Mouse (Mus musculus) CH12.LX (cell line): ENCODE data around the gene Zfp839. TPM values are rescaled to one million over a fixed set of nuclear protein-coding genes. Genes with fewer than 3 reads are reported as not detected.

Source experiments
- DNase-seq: peaks from one replicate; pipeline ENCODE4 v3.0.0-alpha.2; 2013; ENCODE audit errors: extremely low read depth
- H3K27ac ChIP-seq: 2 replicates; pipeline ENCODE4 v1.5.1; 2012; ENCODE audit warnings: low read depth, mild to moderate bottlenecking, control low read depth, moderate library complexity; ENCODE audit not compliant: insufficient read depth
- H3K27me3 ChIP-seq: replicated peaks from 2 replicates; pipeline ENCODE3; 2012; ENCODE audit warnings: inconsistent platforms
- H3K36me3 ChIP-seq, 2 experiments: replicated peaks in 1 of 2; 2 replicates each; pipeline versions ENCODE3 to v1.6.1; 2012; ENCODE audit warnings: inconsistent platforms in 1 of 2, low read length in 1 of 2, mild to moderate bottlenecking in 1 of 2, mixed read lengths in 1 of 2, moderate library complexity in 1 of 2; ENCODE audit not compliant: control insufficient read depth in 1 of 2, insufficient read depth in 1 of 2
- H3K4me1 ChIP-seq, 2 experiments: 2 replicates each; pipeline ENCODE4 v1.6.1; 2012; ENCODE audit warnings: inconsistent platforms in 1 of 2, moderate library complexity in 1 of 2; ENCODE audit not compliant: insufficient read depth in 2 of 2, control insufficient read depth in 1 of 2
- H3K4me2 ChIP-seq: 2 replicates; pipeline ENCODE4 v1.6.1; 2012; ENCODE audit warnings: low read depth, mild to moderate bottlenecking, control low read depth; ENCODE audit not compliant: poor library complexity, insufficient read depth, severe bottlenecking
- H3K4me3 ChIP-seq, 3 experiments: fragments of 150-350 bp in 1 of 3; sonication (generic) in 1 of 3; replicated peaks in 1 of 3; 2 replicates each; pipeline versions ENCODE3 to v1.5.1; 2011 to 2012; ENCODE audit warnings: low read depth in 2 of 3, low read length in 2 of 3, mild to moderate bottlenecking in 2 of 3, moderate library complexity in 2 of 3, control low read depth in 1 of 3, improper control_type of control experiment in 1 of 3, inconsistent platforms in 1 of 3, mixed read lengths in 1 of 3; ENCODE audit not compliant: poor library complexity in 1 of 3
- H3K79me2 ChIP-seq: replicated peaks from 2 replicates; pipeline ENCODE4 v1.6.1; 2012; ENCODE audit warnings: mild to moderate bottlenecking, moderate library complexity; ENCODE audit not compliant: control insufficient read depth, poor library complexity, insufficient read depth, severe bottlenecking; ENCODE audit errors: extremely low read depth
- H3K9ac ChIP-seq: 2 replicates; pipeline ENCODE4 v1.6.1; 2012; ENCODE audit warnings: low read depth, mild to moderate bottlenecking, control low read depth, moderate library complexity; ENCODE audit not compliant: insufficient read depth
- H3K9me3 ChIP-seq: replicated peaks from 2 replicates; pipeline ENCODE3; 2012; ENCODE audit warnings: low read length, inconsistent platforms, mixed read lengths
- BHLHE40 ChIP-seq: IDR thresholded peaks from 2 replicates; pipeline ENCODE4 v1.6.1; 2011; ENCODE audit warnings: mild to moderate bottlenecking, low read depth, low read length, improper control_type of control experiment
- CHD1 ChIP-seq: IDR thresholded peaks from 2 replicates; pipeline ENCODE4 v1.6.1; 2012; ENCODE audit warnings: low read depth, low read length, improper control_type of control experiment, inconsistent platforms
- CHD2 ChIP-seq: IDR thresholded peaks from 2 replicates; pipeline ENCODE4 v1.6.1; 2011; ENCODE audit warnings: low read length, improper control_type of control experiment
- ELF1 ChIP-seq: IDR thresholded peaks from 2 replicates; pipeline ENCODE4 v1.6.1; 2014; ENCODE audit warnings: low read depth, mild to moderate bottlenecking, inconsistent platforms, low read length, improper control_type of control experiment
- EP300 ChIP-seq: IDR thresholded peaks from 2 replicates; pipeline ENCODE4 v1.6.1; 2011; ENCODE audit warnings: low read length, improper control_type of control experiment
- GABPA ChIP-seq: IDR thresholded peaks from 2 replicates; pipeline ENCODE4 v1.6.1; 2012; ENCODE audit warnings: low read depth, low read length, improper control_type of control experiment, inconsistent platforms; ENCODE audit not compliant: insufficient replicate concordance
- HCFC1 ChIP-seq: IDR thresholded peaks from 2 replicates; pipeline ENCODE4 v1.6.1; 2012; ENCODE audit warnings: low read depth, mild to moderate bottlenecking, inconsistent platforms, low read length, improper control_type of control experiment
- JUND ChIP-seq: conservative IDR thresholded peaks from 2 replicates; pipeline ENCODE4 v1.6.1; 2011; ENCODE audit warnings: low read depth, low read length, improper control_type of control experiment
- KAT2A ChIP-seq: IDR thresholded peaks from 2 replicates; pipeline ENCODE4 v1.6.1; 2012; ENCODE audit warnings: low read length, improper control_type of control experiment, inconsistent platforms; ENCODE audit not compliant: insufficient replicate concordance
- MAX ChIP-seq: IDR thresholded peaks from 2 replicates; pipeline ENCODE4 v1.6.1; 2011; ENCODE audit warnings: low read length, improper control_type of control experiment
- MXI1 ChIP-seq: IDR thresholded peaks from 2 replicates; pipeline ENCODE4 v1.6.1; 2011; ENCODE audit warnings: mild to moderate bottlenecking, low read depth, low read length, improper control_type of control experiment
- NELFE ChIP-seq: IDR thresholded peaks from 2 replicates; pipeline ENCODE4 v1.6.1; 2011; ENCODE audit warnings: low read depth, low read length, improper control_type of control experiment
- NRF1 ChIP-seq: IDR thresholded peaks from 2 replicates; pipeline ENCODE4 v1.6.1; 2014; ENCODE audit warnings: low read depth, mild to moderate bottlenecking, inconsistent platforms, low read length, improper control_type of control experiment, moderate library complexity
- POLR2A ChIP-seq: IDR thresholded peaks from 2 replicates; pipeline ENCODE4 v1.6.1; 2011; ENCODE audit warnings: low read depth, mild to moderate bottlenecking, improper control_type of control experiment, low read length
- POLR2AphosphoS2 ChIP-seq: IDR thresholded peaks from 2 replicates; pipeline ENCODE4 v1.6.1; 2011; ENCODE audit warnings: low read depth, low read length, improper control_type of control experiment
- RAD21 ChIP-seq: IDR thresholded peaks from 2 replicates; pipeline ENCODE4 v1.6.1; 2011; ENCODE audit warnings: low read depth, mild to moderate bottlenecking, low read length, improper control_type of control experiment, moderate library complexity
- SIN3A ChIP-seq: IDR thresholded peaks from 2 replicates; pipeline ENCODE4 v1.6.1; 2012; ENCODE audit warnings: low read length, improper control_type of control experiment, inconsistent platforms
- TCF12 ChIP-seq: IDR thresholded peaks from 2 replicates; pipeline ENCODE4 v1.6.1; 2014; ENCODE audit warnings: low read depth, mild to moderate bottlenecking, inconsistent platforms, low read length, improper control_type of control experiment
- UBTF ChIP-seq: IDR thresholded peaks from 2 replicates; pipeline ENCODE4 v1.6.1; 2012; ENCODE audit warnings: low read depth, mild to moderate bottlenecking, inconsistent platforms, low read length, improper control_type of control experiment, moderate library complexity
- ZKSCAN1 ChIP-seq: IDR thresholded peaks from 2 replicates; pipeline ENCODE4 v1.6.1; 2012; ENCODE audit warnings: low read depth, inconsistent platforms, low read length, improper control_type of control experiment, borderline replicate concordance
- dilution Hi-C: fragments of 300-500 bp; cut with MboI; formaldehyde crosslinking; loops from 2 replicates; pipeline ENCODE4 v1.14.3; 2020; ENCODE audit warnings: low sequenced_read_pairs; ENCODE audit not compliant: extremely low pct_unique_long_range_greater_than_20kb, extremely low pct_ligation_motif_present
- in situ Hi-C: fragments of 300-500 bp; cut with MboI; formaldehyde crosslinking; loops from 3 replicates; pipeline ENCODE4 v1.14.3; 2019; ENCODE audit warnings: low sequenced_read_pairs, low pct_ligation_motif_present, low pct_unique_long_range_greater_than_20kb, mixed read lengths
- polyA plus RNA-seq: library from polyadenylated mRNA; unstranded; fragments of >175 nt; gene quantifications from 2 replicates; pipeline ENCODE4 v1.2.1, GENCODE M21; 2012; ENCODE audit warnings: low read depth; ENCODE audit not compliant: insufficient read length
- total RNA-seq, 2 experiments: library from RNA; depleted of rRNA; stranded (reverse); fragments of 300-350 nt in 1 of 2; fragments of >200 nt in 1 of 2; gene quantifications; 2 replicates each; pipeline ENCODE4 v1.2.3; 2012 to 2014

Gene Zfp839
- total RNA-seq (2012; rRNA removed) (7.8 and 9.1 TPM in 2 replicates), total RNA-seq (2014; rRNA removed) (3.7 and 3.8 TPM in 2 replicates), polyA plus RNA-seq (8.1 and 9.2 TPM in 2 replicates)

DNA sequence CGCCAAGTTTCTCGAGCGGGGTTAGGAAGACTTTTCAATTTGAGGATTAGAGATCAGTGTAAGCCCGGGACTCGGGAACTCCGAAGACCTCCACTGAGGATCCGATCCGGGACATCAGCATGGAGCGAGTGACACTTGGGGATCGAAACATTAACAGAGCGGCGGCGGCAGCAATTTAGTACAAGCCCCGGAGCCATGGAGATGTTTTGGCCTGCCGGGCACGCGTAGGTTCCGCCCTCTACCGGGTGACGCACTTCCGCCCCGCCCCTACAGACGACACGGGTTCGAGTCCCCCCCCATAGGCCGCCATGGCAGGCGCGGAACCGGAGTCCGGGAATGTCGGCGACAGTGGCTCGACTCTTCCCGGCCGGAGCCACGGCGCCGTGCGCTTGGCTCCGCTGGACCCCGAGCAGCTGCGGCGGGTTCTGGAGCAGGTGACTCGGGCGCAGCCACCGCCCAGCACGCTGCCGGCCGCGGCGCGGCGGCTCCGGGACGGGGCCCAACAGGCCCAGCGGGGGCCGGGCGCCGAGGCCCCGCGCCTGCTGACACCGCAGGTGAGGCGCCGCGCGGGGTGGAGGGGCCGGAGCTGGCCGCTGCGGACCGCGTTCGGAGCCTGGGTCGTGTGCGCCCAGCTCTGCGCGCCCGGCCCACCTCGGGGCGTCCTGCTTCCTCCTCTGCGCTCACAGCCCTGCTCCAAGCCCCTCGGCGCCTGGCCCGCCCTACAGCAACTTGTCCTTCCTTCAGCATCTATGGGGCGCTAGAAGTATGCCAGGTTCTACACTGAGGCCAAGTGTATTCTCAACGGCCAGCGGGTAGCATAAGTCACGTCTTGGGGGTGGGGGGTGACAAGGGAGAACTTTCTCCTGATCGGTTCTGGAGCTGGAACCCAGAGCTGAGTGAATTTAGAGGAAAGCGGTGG is at the start of gene Zfp839:
Zfp839 (plus strand) TSS at position 244 of the 919 bp plus-strand sequence.
- Histone ChIP-seq H3K27me3 (no peaks in the 10 kb centered on the region), H3K4me2 (peak within 1 kb of the TSS; percentile 89), H3K4me3 (peak within 1 kb of the TSS; percentile 66 to 85 (median 83)), H3K4me1 (peaks cover 16 to 31% of the 10 kb centered on the region in 2 experiments), H3K79me2 (0 out of 2 replicates have a peak, but pooled peaks cover 4% of the 10 kb centered on the region), H3K9me3 (no peaks in the 10 kb centered on the region), H3K36me3 (peaks cover 0 to 9% of the 10 kb centered on the region in 2 experiments), H3K27ac (peak within 1 kb of the TSS; percentile 2; the same call in 1 of the 2 replicates), H3K9ac (peak within 1 kb of the TSS; percentile 84)
- in situ Hi-C loops (no loop called here), dilution Hi-C loops (no loop called here)
- TF ChIP-seq TCF12 (peak; percentile 65), JUND (no peak), KAT2A (peak; percentile 66; the same call in 1 of the 2 replicates), CHD2 (no peak; the same call in 1 of the 2 replicates), ELF1 (peak; percentile 82), MAX (0 out of 2 replicates have a peak, but pooled peaks have one; percentile 12), EP300 (no peak), HCFC1 (peak; percentile 84), POLR2AphosphoS2 (no peak), CHD1 (no peak), SIN3A (peak; percentile 82), UBTF (peak; percentile 27), GABPA (no peak), MXI1 (peak; percentile 56), NELFE (peak; percentile 69), NRF1 (peak; percentile 43; the same call in 1 of the 2 replicates), BHLHE40 (peak; percentile 74), RAD21 (no peak), ZKSCAN1 (no peak), POLR2A (peak; percentile 67)
- DNase-seq: peak; percentile 77
